Mouse (Mus musculus) heart, embryonic 13.5 days (tissue): Measurements from ENCODE around the gene Sestd1. TPM values are rescaled to one million over a fixed set of nuclear protein-coding genes. Genes with fewer than 3 reads are reported as not detected.

Experiments
- ATAC-seq: fragments of 200-750 bp; cut with Nextera tagmentation; 2 replicates; pipeline ENCODE4 v1.8.0; 2017; ENCODE audit warnings: moderate TSS enrichment; ENCODE audit not compliant: insufficient number of reproducible peaks, low FRiP score, low TSS enrichment; ENCODE audit errors: extremely low read depth
- H3K27ac ChIP-seq: fragments of 300-500 bp; sonication (generic); replicated peaks from 2 replicates; pipeline ENCODE4 v1.5.1; 2015; ENCODE audit warnings: moderate library complexity, mild to moderate bottlenecking, inconsistent platforms
- H3K27me3 ChIP-seq: fragments of 300-500 bp; sonication (generic); replicated peaks from 2 replicates; pipeline ENCODE4 v1.6.1; 2015; ENCODE audit warnings: mild to moderate bottlenecking, inconsistent platforms
- H3K36me3 ChIP-seq: fragments of 300-500 bp; sonication (generic); 2 replicates; pipeline ENCODE4 v1.6.1; 2015; ENCODE audit warnings: mild to moderate bottlenecking, inconsistent platforms
- H3K4me1 ChIP-seq: fragments of 300-500 bp; sonication (generic); 2 replicates; pipeline ENCODE4 v1.6.1; 2015; ENCODE audit warnings: inconsistent platforms
- H3K4me2 ChIP-seq: fragments of 300-500 bp; sonication (generic); 2 replicates; pipeline ENCODE4 v1.6.1; 2015; ENCODE audit warnings: inconsistent platforms, mild to moderate bottlenecking, moderate library complexity
- H3K4me3 ChIP-seq: fragments of 300-500 bp; sonication (generic); 2 replicates; pipeline ENCODE4 v1.5.1; 2015; ENCODE audit warnings: moderate library complexity, mild to moderate bottlenecking, inconsistent platforms
- H3K9ac ChIP-seq: fragments of 300-500 bp; sonication (generic); 2 replicates; pipeline ENCODE4 v1.6.1; 2015; ENCODE audit warnings: inconsistent platforms, mild to moderate bottlenecking, moderate library complexity
- H3K9me3 ChIP-seq: fragments of 300-500 bp; sonication (generic); 2 replicates; pipeline ENCODE4 v1.6.1; 2016; ENCODE audit warnings: inconsistent platforms
- WGBS: fragments of 180-500 bp; shearing (Covaris S2); methylation state at CpG from one replicate; pipeline ENCODE4 v1.1.7; 2015; ENCODE audit warnings: mixed read lengths; 5-methylcytosine and 5-hydroxymethylcytosine counted together
- polyA plus RNA-seq: library from polyadenylated mRNA; unstranded; fragments of >200 nt; fragmentation: Nextera tagmentation; extraction: Ambion mirVana; gene quantifications from 2 replicates; pipeline ENCODE4 v1.2.1, GENCODE M21; 2015

Sestd1 gene
- polyA plus RNA-seq, 1 experiment from 2014 or later = 8.1 TPM

- Histone ChIP-seq H3K36me3 (peaks cover 17% of the 10 kb centered on the region; the same call in 1 of the 2 replicates), H3K27ac (no peak overlapping the region), H3K4me1 (peaks cover 39% of the 10 kb centered on the region), H3K27me3 (no peaks in the 10 kb centered on the region), H3K4me2 (no peak overlapping the region), H3K9ac (no peak overlapping the region), H3K4me3 (no peak overlapping the region), H3K9me3 (no peaks in the 10 kb centered on the region)
- ATAC-seq = no peak
- WGBS = 35% methylated on average over 2 of the region's 2 CpGs
These were observed 76.5 kb downstream of the Sestd1 start for GRCm38 (mm10) chr2:77203916-77204315.

- ATAC-seq = no peak
- Histone ChIP-seq H3K4me1 (peaks cover 30% of the 10 kb centered on the region), H3K9ac (no peak overlapping the region), H3K9me3 (no peaks in the 10 kb centered on the region), H3K4me2 (no peak overlapping the region), H3K36me3 (peaks cover 24% of the 10 kb centered on the region), H3K27me3 (no peaks in the 10 kb centered on the region), H3K27ac (no peak overlapping the region; the same call in 1 of the 2 replicates), H3K4me3 (no peak overlapping the region)
- 96% methylated on average over 1 of the region's 1 CpGs for WGBS
These were observed 78.5 kb downstream of the Sestd1 start for GRCm38 (mm10) chr2:77201900-77202299.

DNA sequence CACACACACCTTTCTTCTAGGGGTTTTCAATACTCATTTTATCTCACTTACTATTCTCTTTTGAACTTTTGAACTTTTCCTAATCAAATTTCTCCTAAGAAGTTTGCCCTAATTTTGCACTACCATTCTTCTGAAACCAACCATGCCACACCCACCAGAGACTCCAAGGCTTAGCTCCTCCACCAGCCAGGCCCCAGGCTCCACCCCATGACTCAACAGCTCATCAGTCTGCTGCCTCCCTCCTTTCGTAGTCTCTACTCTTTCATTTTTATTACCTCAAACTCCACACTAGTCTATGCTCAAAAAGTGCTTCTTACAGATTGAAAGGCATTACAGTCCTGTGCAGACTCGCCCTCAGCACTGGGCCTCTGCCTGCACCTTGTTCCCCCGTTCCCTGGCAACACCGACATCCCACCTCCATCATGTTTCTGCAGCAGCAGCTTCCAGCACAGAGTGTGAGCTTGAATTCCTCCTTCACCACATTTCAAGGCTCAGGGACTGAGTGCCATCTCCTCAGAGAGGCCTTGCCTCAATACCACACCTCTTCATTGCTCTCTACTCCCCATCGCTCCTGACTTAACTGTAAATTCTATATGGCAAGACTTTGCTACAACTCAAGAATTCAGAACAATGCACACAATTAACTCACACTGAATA, 79.3 kb downstream of the Sestd1 start:
- peaks cover 30% of the 10 kb centered on the region for H3K4me1 ChIP-seq
- H3K9me3 ChIP-seq = no peaks in the 10 kb centered on the region
- 0 out of 2 replicates have a peak overlapping the region, but pooled peaks have one; percentile 44 for H3K9ac ChIP-seq
- H3K27me3 ChIP-seq = no peaks in the 10 kb centered on the region
- 75% methylated on average over 5 of the region's 5 CpGs for WGBS
- peak overlapping the region; percentile 54 for H3K27ac ChIP-seq
- H3K4me2 ChIP-seq = peak overlapping the region; percentile 44
- peaks cover 27% of the 10 kb centered on the region for H3K36me3 ChIP-seq
- no peak overlapping the region for H3K4me3 ChIP-seq
- no peak for ATAC-seq

DNA sequence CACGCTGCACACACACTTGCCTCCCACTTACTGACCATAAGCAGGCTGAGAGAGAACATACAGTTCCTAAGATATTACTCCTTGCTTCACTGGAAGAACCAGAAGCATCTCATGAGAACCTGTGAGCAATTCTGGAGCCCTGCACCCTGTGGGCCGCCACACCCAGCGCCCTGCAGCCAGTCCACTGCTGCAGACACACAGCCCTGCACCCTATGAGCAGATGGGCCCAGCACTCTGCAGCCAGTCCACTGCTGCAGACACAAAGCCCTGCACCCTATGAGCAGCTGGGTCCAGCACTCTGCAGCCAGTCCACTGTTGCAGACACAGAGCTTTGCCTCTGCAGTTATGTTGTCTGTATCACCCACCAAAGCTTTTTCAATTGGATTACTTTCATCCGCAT, 80.0 kb downstream of the Sestd1 start:
- peaks cover 20% of the 10 kb centered on the region for H3K36me3 ChIP-seq
- H3K9ac ChIP-seq = no peak overlapping the region

GRCm38 (mm10) chr2:77198246-77198645, 82.1 kb downstream of the Sestd1 start:
- H3K4me1 ChIP-seq = peaks cover 30% of the 10 kb centered on the region
- no peak overlapping the region for H3K27ac ChIP-seq
- 63% methylated on average over 5 of the region's 5 CpGs for WGBS
- H3K9me3 ChIP-seq = no peaks in the 10 kb centered on the region
- H3K36me3 ChIP-seq = peaks cover 39% of the 10 kb centered on the region
- no peak overlapping the region for H3K4me2 ChIP-seq
- ATAC-seq = no peak
- no peak overlapping the region for H3K4me3 ChIP-seq
- no peak overlapping the region for H3K9ac ChIP-seq
- no peaks in the 10 kb centered on the region for H3K27me3 ChIP-seq

More for the DNA sequence above, 80.0 kb downstream of the Sestd1 start:
- no peak for ATAC-seq
- Histone ChIP-seq H3K4me3 (no peak overlapping the region), H3K4me2 (no peak overlapping the region), H3K9me3 (no peaks in the 10 kb centered on the region), H3K4me1 (peaks cover 30% of the 10 kb centered on the region), H3K27ac (no peak overlapping the region), H3K27me3 (no peaks in the 10 kb centered on the region)
- 67% methylated on average over 4 of the region's 4 CpGs for WGBS

DNA sequence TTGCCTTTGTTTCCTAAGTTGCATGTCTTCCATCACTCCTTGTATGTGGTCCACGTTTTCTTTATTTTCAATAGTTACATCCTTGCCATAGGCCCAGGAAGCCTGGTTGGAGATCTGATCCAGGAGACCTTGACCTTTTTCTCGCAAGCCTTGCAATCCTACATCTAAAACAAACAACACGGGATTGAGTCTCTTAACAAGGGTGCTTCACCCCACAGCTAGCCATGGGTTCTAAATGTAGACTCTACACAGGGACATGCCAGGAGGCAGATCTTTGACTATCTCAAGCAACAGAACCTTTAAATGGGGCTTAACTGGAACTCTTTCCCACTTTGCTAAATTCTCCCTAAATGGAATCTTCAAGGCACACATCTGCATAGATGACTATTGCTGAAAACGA, 83.6 kb downstream of the Sestd1 start:
- no peaks in the 10 kb centered on the region for H3K27me3 ChIP-seq
- ATAC-seq = no peak
- H3K9me3 ChIP-seq = no peaks in the 10 kb centered on the region
- H3K4me2 ChIP-seq = no peak overlapping the region
- 87% methylated on average over 4 of the region's 4 CpGs for WGBS
- H3K36me3 ChIP-seq = peaks cover 40% of the 10 kb centered on the region
- H3K9ac ChIP-seq = no peak overlapping the region
- peaks cover 27% of the 10 kb centered on the region for H3K4me1 ChIP-seq
- H3K27ac ChIP-seq = no peak overlapping the region
- no peak overlapping the region for H3K4me3 ChIP-seq

DNA sequence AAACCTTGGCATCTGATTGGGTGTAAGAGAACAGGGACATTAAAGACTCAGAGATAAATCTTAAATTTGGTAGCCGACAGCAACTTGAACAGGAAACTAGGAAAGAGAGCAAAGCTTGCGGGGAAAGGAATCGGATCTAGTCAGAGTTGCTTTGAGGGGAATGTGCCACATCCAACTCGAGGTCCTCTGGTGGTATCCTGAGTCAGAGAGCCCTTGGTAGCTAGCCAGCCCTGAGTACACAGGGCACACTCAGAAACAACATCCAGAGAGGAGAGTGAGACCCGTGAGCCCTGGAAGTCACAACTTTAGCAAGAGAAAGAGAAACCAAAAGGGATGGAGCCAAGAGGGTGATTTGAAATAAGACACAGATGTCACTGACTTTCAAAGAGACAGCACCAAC, 85.3 kb downstream of the Sestd1 start:
- H3K9ac ChIP-seq = no peak overlapping the region
- H3K4me3 ChIP-seq = no peak overlapping the region
- ATAC-seq = no peak
- peaks cover 57% of the 10 kb centered on the region for H3K36me3 ChIP-seq
- peaks cover 11% of the 10 kb centered on the region for H3K4me1 ChIP-seq
- no peaks in the 10 kb centered on the region for H3K9me3 ChIP-seq
- H3K27ac ChIP-seq = no peak overlapping the region
- no peak overlapping the region for H3K4me2 ChIP-seq
- WGBS = 82% methylated on average over 5 of the region's 5 CpGs
- no peaks in the 10 kb centered on the region for H3K27me3 ChIP-seq

DNA sequence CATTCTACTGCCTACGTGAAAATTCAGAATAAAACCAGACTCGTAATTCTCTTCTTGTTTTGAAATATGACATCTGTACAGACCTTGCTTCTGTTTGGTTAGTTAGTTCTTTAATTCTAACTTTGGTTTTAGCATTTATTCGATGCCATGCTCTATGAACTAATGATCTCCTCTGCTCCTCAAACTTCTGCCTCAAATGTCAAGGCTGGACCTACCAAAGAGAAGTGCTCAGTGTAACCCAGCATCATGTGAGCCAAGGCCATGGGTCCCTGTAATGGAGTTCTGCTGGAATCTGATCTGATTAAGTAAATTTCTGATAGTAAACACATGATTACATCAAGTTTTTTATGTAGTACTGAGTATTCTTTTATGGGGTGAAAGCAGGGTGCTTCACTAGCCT, 88.6 kb downstream of the Sestd1 start:
- Histone ChIP-seq H3K4me3 (no peak overlapping the region), H3K4me1 (no peaks in the 10 kb centered on the region; the same call in 1 of the 2 replicates), H3K9me3 (no peaks in the 10 kb centered on the region), H3K36me3 (peaks cover 65% of the 10 kb centered on the region), H3K27me3 (no peaks in the 10 kb centered on the region), H3K9ac (no peak overlapping the region), H3K4me2 (no peak overlapping the region), H3K27ac (no peak overlapping the region)
- WGBS = 86% methylated on average over 3 of the region's 3 CpGs
- ATAC-seq = no peak

DNA sequence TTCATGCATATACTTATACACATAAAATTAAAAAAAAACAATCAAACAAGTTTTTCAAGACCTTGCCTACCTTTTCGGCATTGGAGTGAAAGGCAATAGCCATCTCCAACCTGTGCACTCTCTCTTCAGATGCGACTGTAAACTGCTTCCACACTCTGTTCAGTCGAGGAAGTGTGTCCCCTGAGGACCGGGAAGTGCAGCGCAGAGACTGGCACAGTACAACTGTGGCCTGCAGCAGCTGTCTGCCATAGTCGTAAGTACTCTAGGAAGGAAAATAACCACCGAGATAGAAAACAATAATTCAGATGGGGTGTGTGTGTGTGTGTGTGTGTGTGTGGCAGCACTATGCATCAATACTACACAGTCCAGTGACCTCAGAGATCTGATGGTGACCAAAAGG, 89.5 kb downstream of the Sestd1 start:
- H3K27me3 ChIP-seq = no peaks in the 10 kb centered on the region
- 87% methylated on average over 7 of the region's 7 CpGs for WGBS
- no peak overlapping the region for H3K9ac ChIP-seq
- no peak overlapping the region for H3K4me3 ChIP-seq
- no peak for ATAC-seq
- no peaks in the 10 kb centered on the region; the same call in 1 of the 2 replicates for H3K4me1 ChIP-seq
- no peaks in the 10 kb centered on the region for H3K9me3 ChIP-seq
- peaks cover 65% of the 10 kb centered on the region for H3K36me3 ChIP-seq
- H3K4me2 ChIP-seq = no peak overlapping the region
- no peak overlapping the region for H3K27ac ChIP-seq

GRCm38 (mm10) chr2:77190301-77190700, 90.1 kb downstream of the Sestd1 start:
- Histone ChIP-seq H3K4me2 (no peak overlapping the region), H3K4me1 (peaks cover 3% of the 10 kb centered on the region), H3K9me3 (no peaks in the 10 kb centered on the region), H3K27ac (no peak overlapping the region), H3K9ac (no peak overlapping the region), H3K36me3 (peaks cover 68% of the 10 kb centered on the region), H3K4me3 (no peak overlapping the region), H3K27me3 (no peaks in the 10 kb centered on the region)
- WGBS = 80% methylated on average over 3 of the region's 3 CpGs
- no peak for ATAC-seq

- peaks cover 10% of the 10 kb centered on the region for H3K4me1 ChIP-seq
- no peak overlapping the region for H3K9ac ChIP-seq
- H3K27ac ChIP-seq = no peak overlapping the region
- H3K4me2 ChIP-seq = no peak overlapping the region
- H3K36me3 ChIP-seq = peaks cover 62% of the 10 kb centered on the region
- no peak for ATAC-seq
- H3K9me3 ChIP-seq = no peaks in the 10 kb centered on the region
- H3K4me3 ChIP-seq = no peak overlapping the region
- WGBS = 82% methylated on average over 7 of the region's 7 CpGs
- H3K27me3 ChIP-seq = no peaks in the 10 kb centered on the region
These were observed 90.7 kb downstream of the Sestd1 start for GRCm38 (mm10) chr2:77189671-77190070.

- no peak overlapping the region for H3K4me2 ChIP-seq
- no peak overlapping the region for H3K4me3 ChIP-seq
- no peaks in the 10 kb centered on the region for H3K27me3 ChIP-seq
- no peak overlapping the region for H3K9ac ChIP-seq
- no peak for ATAC-seq
- no peak overlapping the region for H3K27ac ChIP-seq
- H3K9me3 ChIP-seq = no peaks in the 10 kb centered on the region
- WGBS = 90% methylated on average over 3 of the region's 3 CpGs
- peaks cover 30% of the 10 kb centered on the region for H3K4me1 ChIP-seq
- peaks cover 49% of the 10 kb centered on the region for H3K36me3 ChIP-seq
These were observed 92.9 kb downstream of the Sestd1 start for GRCm38 (mm10) chr2:77187501-77187900.
